Mouse (Mus musculus) layer of hippocampus, adult 18-20 months (tissue): ENCODE measurements at regions not wholly inside any gene's neighbourhood (a gene's known extent, or its start where the extent isn't known, plus 50 kb on each side); places are given as distances from the start of the nearest gene placed in this dataset.

Experiments
- DNase-seq, 2 experiments: peaks; one replicate each; pipeline ENCODE4 v3.0.0; 2022; ENCODE audit warnings: low spot score in 2 of 2

- DNase-seq = peak in 1 of 2 experiments; percentile 14
Observed at GRCm38 (mm10) chr4:81899961-81900540, 457.4 kb upstream of the Mpdz start.

GRCm38 (mm10) chr4:81898661-81899060 lies 456.0 kb upstream of the Mpdz start:
- DNase-seq = no peak

- no peak for DNase-seq
Observed at GRCm38 (mm10) chr4:81897451-81897850, 454.8 kb upstream of the Mpdz start.

GRCm38 (mm10) chr4:81868941-81869340 lies 426.3 kb upstream of the Mpdz start:
- DNase-seq = peak in 1 of 2 experiments; percentile 63

GRCm38 (mm10) chr4:81841642-81842494 lies 399.3 kb upstream of the Mpdz start:
- DNase-seq = no peak

GRCm38 (mm10) chr4:81829972-81830371 lies 387.4 kb upstream of the Mpdz start:
- no peak for DNase-seq

- DNase-seq = peak in 1 of 2 experiments; percentile 23
Observed at GRCm38 (mm10) chr4:81827453-81827852, 384.8 kb upstream of the Mpdz start.

- DNase-seq = no peak
Observed at GRCm38 (mm10) chr4:81825966-81826365, 383.4 kb upstream of the Mpdz start.

- no peak for DNase-seq
Observed at GRCm38 (mm10) chr4:81823566-81823965, 381.0 kb upstream of the Mpdz start.

- no peak for DNase-seq
Observed at GRCm38 (mm10) chr4:81789274-81789673, 346.7 kb upstream of the Mpdz start.

GRCm38 (mm10) chr4:81788636-81789035 lies 346.0 kb upstream of the Mpdz start:
- DNase-seq = no peak

GRCm38 (mm10) chr4:81781971-81782370 lies 339.4 kb upstream of the Mpdz start:
- no peak for DNase-seq

- no peak for DNase-seq
Observed at GRCm38 (mm10) chr4:81766705-81767104, 324.1 kb upstream of the Mpdz start.

- DNase-seq = peak; percentile 7 to 57
Observed at GRCm38 (mm10) chr4:81764026-81764867, 321.6 kb upstream of the Mpdz start.

GRCm38 (mm10) chr4:81763311-81764025 lies 320.9 kb upstream of the Mpdz start:
- DNase-seq = no peak

- DNase-seq = peak in 1 of 2 experiments; percentile 9
Observed at GRCm38 (mm10) chr4:81762592-81763229, 320.1 kb upstream of the Mpdz start.

- DNase-seq = no peak
Observed at GRCm38 (mm10) chr4:81757905-81758304, 315.3 kb upstream of the Mpdz start.

- DNase-seq = peak in 1 of 2 experiments; percentile 40
Observed at GRCm38 (mm10) chr4:81744629-81745509, 302.3 kb upstream of the Mpdz start.

GRCm38 (mm10) chr4:81743978-81744628 lies 301.5 kb upstream of the Mpdz start:
- peak; percentile 54 to 66 for DNase-seq
